Mouse (Mus musculus): Measurements from ENCODE around the gene Grid1. TPM values are rescaled to one million over a fixed set of nuclear protein-coding genes. Genes with fewer than 3 reads are reported as not detected.
A peak's percentile ranks its signal among the peaks of the same experiment; 100 is the strongest.

Grid1 gene
- polyA plus RNA-seq, 1 experiment from 2014 or later = 0.92 TPM

DNA sequence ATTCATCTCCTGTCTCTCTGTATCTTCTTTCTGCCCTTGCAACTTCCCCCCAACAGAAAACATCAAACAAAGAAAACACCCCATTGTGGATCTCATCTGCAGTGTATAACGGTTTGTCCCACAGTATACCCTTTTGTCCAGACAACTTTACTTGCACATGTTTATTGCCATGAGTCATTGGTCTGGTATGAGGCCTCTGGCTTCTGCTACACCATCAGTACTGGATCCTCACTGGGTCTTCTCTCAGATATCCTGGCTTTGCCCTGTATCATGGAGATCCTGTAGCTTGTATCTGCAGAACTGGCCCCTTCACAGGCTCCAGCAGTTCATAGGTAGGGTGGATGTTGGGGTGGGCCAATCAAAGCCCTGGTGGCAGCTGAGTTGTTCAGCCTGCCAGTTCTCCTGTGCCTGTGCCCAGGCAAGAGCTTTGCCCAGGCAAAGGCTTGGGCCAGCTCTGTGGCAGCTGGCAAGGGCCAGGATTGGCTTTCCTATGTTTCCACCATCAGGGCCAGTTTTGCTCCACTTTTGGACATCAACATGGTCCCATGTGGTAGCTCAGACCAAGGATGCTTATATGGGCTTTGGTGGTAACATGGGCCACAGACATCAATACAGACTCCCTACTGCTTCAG lies 26.4 kb upstream of the Grid1 start:
- H3K27me3 ChIP-seq (ENCODE audit: control insufficient read depth, insufficient read depth, low read length) = no peaks in the 10 kb centered on the region
- H3K9ac ChIP-seq (ENCODE audit: low read length) = no peak overlapping the region
- no peaks in the 10 kb centered on the region for H3K9me3 ChIP-seq (replicated peaks; ENCODE audit: control insufficient read depth, low read length)
- no peak overlapping the region for H3K4me2 ChIP-seq (ENCODE audit: low read depth, low read length)
- H3K27ac ChIP-seq (ENCODE audit: low read length) = no peak overlapping the region
- no peaks in the 10 kb centered on the region for H3K4me1 ChIP-seq (ENCODE audit: control insufficient read depth, insufficient read depth, low read length)
- H3K4me3 ChIP-seq (replicated peaks; ENCODE audit: low read length) = no peak overlapping the region
- WGBS = 75% methylated on average over 1 of the region's 1 CpGs
- no peaks in the 10 kb centered on the region for H3K36me3 ChIP-seq (ENCODE audit: control insufficient read depth, insufficient read depth, low read length)
- ATAC-seq (ENCODE audit: insufficient read depth, low FRiP score) = no peak

DNA sequence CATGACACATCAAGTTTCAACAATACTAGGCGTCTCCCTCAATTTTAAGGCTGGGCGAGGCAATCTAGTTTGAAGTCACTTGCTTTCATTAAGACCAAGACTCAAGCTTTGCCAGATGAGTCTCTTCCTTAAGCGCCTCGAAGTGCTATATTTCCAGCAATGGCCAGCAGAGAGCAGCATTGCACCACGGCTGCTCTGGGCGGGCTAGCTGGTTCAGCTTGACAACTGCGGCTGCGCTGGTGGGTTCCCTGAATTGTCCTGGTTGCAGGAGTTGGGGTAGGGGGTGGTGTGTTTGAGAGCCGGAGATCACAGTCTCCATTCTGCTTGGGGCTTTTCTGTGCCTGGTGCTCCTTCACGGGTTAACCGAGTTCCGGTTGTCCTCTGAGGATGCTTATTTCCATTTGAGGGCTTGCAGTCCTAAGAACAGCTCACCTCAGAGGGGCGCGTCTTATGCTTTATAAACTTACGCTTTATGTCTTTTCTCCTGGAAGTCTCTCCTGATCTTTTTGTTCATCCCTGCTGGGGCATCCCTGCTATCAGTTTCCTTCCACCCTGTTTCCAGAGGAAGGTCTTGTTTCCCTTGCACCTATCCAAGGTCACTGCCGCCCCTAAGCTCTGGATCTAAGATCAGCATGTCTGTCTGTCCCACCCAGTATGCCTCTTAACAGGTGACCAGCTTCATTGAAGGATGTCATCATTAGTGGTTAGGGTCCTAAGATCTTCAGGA lies 9.0 kb upstream of the Grid1 start:
- Histone ChIP-seq H3K36me3 (ENCODE audit: control insufficient read depth, insufficient read depth, low read length) (no peaks in the 10 kb centered on the region), H3K4me1 (ENCODE audit: control insufficient read depth, insufficient read depth, low read length) (no peaks in the 10 kb centered on the region), H3K27ac (ENCODE audit: low read length) (no peak overlapping the region), H3K27me3 (ENCODE audit: control insufficient read depth, insufficient read depth, low read length) (peaks cover 8% of the 10 kb centered on the region), H3K4me2 (ENCODE audit: low read depth, low read length) (peak overlapping the region; percentile 8; the same call in 1 of the 2 replicates), H3K9ac (ENCODE audit: low read length) (no peak overlapping the region), H3K9me3 (replicated peaks; ENCODE audit: control insufficient read depth, low read length) (no peaks in the 10 kb centered on the region), H3K4me3 (replicated peaks; ENCODE audit: low read length) (no peak overlapping the region)
- ATAC-seq (ENCODE audit: insufficient read depth, low FRiP score) = no peak
- WGBS = 18% methylated on average over 16 of the region's 16 CpGs

DNA sequence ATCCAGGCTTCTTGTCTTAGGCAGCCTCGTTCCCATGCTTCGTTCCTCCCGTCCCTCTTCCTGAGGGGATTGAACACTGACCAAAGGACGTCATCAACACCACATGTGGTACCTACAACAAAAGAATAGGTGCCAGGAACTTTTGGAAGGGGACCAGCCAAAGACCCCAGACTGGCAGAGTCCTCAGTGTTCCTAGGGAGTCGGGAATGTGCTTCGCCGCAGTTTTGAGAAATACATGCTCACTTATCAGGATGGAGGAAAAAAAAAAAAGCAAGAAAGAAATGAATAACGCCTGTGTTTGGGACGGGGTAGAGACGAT lies 8.5 kb upstream of the Grid1 start:
- ATAC-seq (ENCODE audit: insufficient read depth, low FRiP score) = no peak
- H3K9ac ChIP-seq (ENCODE audit: low read length) = no peak overlapping the region
- H3K27me3 ChIP-seq (ENCODE audit: control insufficient read depth, insufficient read depth, low read length) = peaks cover 13% of the 10 kb centered on the region
- no peaks in the 10 kb centered on the region for H3K4me1 ChIP-seq (ENCODE audit: control insufficient read depth, insufficient read depth, low read length)
- no peak overlapping the region for H3K27ac ChIP-seq (ENCODE audit: low read length)
- no peaks in the 10 kb centered on the region for H3K9me3 ChIP-seq (replicated peaks; ENCODE audit: control insufficient read depth, low read length)
- H3K36me3 ChIP-seq (ENCODE audit: control insufficient read depth, insufficient read depth, low read length) = no peaks in the 10 kb centered on the region
- no peak overlapping the region for H3K4me3 ChIP-seq (replicated peaks; ENCODE audit: low read length)
- 70% methylated on average over 10 of the region's 10 CpGs for WGBS
- H3K4me2 ChIP-seq (ENCODE audit: low read depth, low read length) = no peak overlapping the region

DNA sequence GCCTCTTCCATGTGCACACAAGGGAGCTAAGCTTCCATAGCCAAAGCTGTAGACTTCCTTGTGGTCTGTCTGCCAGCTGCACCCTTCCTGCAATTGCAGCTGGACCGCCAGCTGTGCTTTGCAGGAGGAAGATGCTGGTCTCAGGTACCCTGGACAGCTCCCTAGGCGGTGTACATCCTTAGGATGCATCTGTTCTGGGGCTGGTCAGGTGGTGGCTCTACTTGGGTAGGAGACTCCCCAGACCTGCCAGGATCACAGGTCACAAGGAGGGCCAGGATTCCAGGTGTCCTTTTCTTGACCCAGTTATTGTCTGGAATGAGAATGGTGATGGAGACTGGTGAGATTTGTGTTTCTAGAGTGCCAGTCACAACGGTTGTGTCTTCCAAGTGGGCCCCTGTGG lies 3.6 kb upstream of the Grid1 start:
- peaks cover 61% of the 10 kb centered on the region for H3K27me3 ChIP-seq (ENCODE audit: control insufficient read depth, insufficient read depth, low read length)
- WGBS = 26% methylated on average over 3 of the region's 3 CpGs
- no peak overlapping the region for H3K9ac ChIP-seq (ENCODE audit: low read length)
- no peaks in the 10 kb centered on the region for H3K9me3 ChIP-seq (replicated peaks; ENCODE audit: control insufficient read depth, low read length)
- ATAC-seq (ENCODE audit: insufficient read depth, low FRiP score) = no peak
- no peaks in the 10 kb centered on the region for H3K36me3 ChIP-seq (ENCODE audit: control insufficient read depth, insufficient read depth, low read length)
- no peak overlapping the region for H3K27ac ChIP-seq (ENCODE audit: low read length)
- no peak overlapping the region for H3K4me3 ChIP-seq (replicated peaks; ENCODE audit: low read length)
- peaks cover 5% of the 10 kb centered on the region; the same call in 1 of the 2 replicates for H3K4me1 ChIP-seq (ENCODE audit: control insufficient read depth, insufficient read depth, low read length)
- no peak overlapping the region for H3K4me2 ChIP-seq (ENCODE audit: low read depth, low read length)

DNA sequence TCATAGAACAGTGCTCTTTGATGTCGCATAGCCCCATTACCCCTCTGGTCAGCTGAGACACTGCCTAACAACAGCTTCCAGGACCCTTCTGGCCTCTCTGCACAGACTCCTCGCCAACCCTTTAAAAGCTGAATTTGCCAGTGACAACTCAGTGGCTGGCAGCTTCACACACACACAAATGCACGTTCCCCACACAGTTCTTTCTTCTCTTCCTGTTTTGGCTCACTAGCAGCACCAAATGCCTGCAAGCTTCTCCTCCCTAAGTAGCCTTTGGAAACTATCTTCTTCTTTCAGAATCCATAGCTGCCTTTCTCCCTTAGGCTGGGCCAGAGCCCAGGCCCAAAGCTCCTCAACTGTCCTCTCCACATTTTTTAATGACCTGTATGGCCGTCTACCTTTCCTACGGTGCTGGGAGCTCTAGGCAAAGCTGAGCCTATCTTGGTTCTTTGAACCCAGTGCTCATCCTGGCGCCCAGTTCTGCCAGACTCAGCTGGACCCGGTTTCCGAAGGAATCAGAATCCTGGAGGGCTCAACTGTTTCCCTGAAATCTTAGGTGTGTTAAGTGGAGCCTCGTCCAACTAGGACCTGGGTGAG lies 1.4 kb upstream of the Grid1 start:
- Histone ChIP-seq H3K36me3 (ENCODE audit: control insufficient read depth, insufficient read depth, low read length) (no peaks in the 10 kb centered on the region), H3K9me3 (replicated peaks; ENCODE audit: control insufficient read depth, low read length) (no peaks in the 10 kb centered on the region), H3K4me3 (replicated peaks; ENCODE audit: low read length) (peak overlapping the region; percentile 54), H3K9ac (ENCODE audit: low read length) (no peak overlapping the region), H3K4me1 (ENCODE audit: control insufficient read depth, insufficient read depth, low read length) (peaks cover 5% of the 10 kb centered on the region; the same call in 1 of the 2 replicates), H3K27ac (ENCODE audit: low read length) (no peak overlapping the region), H3K27me3 (ENCODE audit: control insufficient read depth, insufficient read depth, low read length) (peaks cover 83% of the 10 kb centered on the region), H3K4me2 (ENCODE audit: low read depth, low read length) (no peak overlapping the region)
- WGBS = 6% methylated on average over 9 of the region's 9 CpGs
- no peak for ATAC-seq (ENCODE audit: insufficient read depth, low FRiP score)

DNA sequence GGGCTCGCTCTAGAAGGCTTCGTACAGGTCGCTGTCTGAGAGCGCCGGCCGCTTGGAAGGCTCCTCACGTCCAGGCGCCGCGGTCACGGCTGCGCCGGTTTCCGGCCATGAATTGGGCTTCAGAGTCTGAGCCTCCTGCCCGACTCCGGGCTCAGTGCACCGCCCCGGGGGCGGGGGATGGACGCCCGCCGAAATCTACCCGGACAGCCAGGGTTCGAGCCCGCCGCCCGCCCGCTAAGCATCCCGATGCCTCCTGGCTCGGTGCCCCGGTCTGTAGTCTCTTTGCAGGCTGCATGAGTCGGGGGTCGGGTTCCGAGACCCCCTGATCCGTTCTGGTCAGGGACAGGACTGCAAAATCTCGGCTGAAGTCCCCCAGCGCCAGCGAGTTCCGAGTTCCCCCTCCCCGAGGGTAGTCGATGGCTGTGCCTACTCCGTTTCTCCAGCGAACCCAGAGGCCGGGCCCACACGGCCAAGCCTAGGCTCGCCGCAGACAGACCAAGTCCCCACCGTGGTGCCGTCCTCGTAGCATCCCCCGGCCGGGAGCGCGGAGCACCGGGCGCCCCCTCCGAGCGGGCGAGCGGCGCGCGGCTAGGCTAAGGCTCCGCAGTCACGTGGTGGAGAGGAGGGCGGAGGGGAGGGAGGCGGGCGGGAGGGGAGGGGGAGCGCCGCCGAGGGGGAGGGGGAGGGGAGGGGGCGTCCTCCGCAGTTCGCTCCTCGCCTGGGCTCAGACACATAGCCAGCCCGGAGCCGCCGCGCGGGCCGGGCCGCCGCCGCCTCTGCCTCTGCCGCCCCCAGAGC lies 588 bp upstream of the Grid1 start:
- WGBS = under 1% methylated on average over 78 of the region's 85 CpGs
- H3K9ac ChIP-seq (ENCODE audit: low read length) = peak overlapping the region; percentile 68
- peak; percentile 75; the same call in 1 of the 2 replicates for ATAC-seq (ENCODE audit: insufficient read depth, low FRiP score)
- H3K36me3 ChIP-seq (ENCODE audit: control insufficient read depth, insufficient read depth, low read length) = no peaks in the 10 kb centered on the region
- peaks cover 5% of the 10 kb centered on the region; the same call in 1 of the 2 replicates for H3K4me1 ChIP-seq (ENCODE audit: control insufficient read depth, insufficient read depth, low read length)
- no peaks in the 10 kb centered on the region for H3K9me3 ChIP-seq (replicated peaks; ENCODE audit: control insufficient read depth, low read length)
- H3K4me3 ChIP-seq (replicated peaks; ENCODE audit: low read length) = peak overlapping the region; percentile 54
- no peak overlapping the region for H3K27ac ChIP-seq (ENCODE audit: low read length)
- H3K4me2 ChIP-seq (ENCODE audit: low read depth, low read length) = peak overlapping the region; percentile 75
- H3K27me3 ChIP-seq (ENCODE audit: control insufficient read depth, insufficient read depth, low read length) = peaks cover 87% of the 10 kb centered on the region

DNA sequence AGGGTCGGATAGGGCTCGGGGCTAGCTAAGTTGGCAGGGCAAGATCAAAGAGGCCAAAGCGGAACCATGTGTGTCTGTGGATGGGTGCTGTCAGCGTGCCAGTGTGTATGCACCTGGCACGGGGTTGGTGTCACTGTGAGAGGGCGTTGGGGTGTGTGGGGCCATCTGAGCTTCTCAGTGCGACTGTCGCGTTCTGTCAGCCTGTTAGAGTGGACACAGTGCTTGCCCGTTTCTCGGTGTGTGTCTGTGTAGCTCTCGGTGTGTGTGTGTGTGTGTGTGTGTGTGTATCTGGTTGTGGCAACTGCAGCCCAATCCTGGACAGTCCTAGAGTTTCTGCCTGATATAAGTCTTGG lies 721 bp downstream of the Grid1 start:
- peak overlapping the region; percentile 68; the same call in 1 of the 2 replicates for H3K9ac ChIP-seq (ENCODE audit: low read length)
- peaks cover 5% of the 10 kb centered on the region; the same call in 1 of the 2 replicates for H3K4me1 ChIP-seq (ENCODE audit: control insufficient read depth, insufficient read depth, low read length)
- no peak overlapping the region for H3K27ac ChIP-seq (ENCODE audit: low read length)
- no peaks in the 10 kb centered on the region for H3K36me3 ChIP-seq (ENCODE audit: control insufficient read depth, insufficient read depth, low read length)
- peaks cover 81% of the 10 kb centered on the region for H3K27me3 ChIP-seq (ENCODE audit: control insufficient read depth, insufficient read depth, low read length)
- H3K9me3 ChIP-seq (replicated peaks; ENCODE audit: control insufficient read depth, low read length) = no peaks in the 10 kb centered on the region
- peak overlapping the region; percentile 75 for H3K4me2 ChIP-seq (ENCODE audit: low read depth, low read length)
- H3K4me3 ChIP-seq (replicated peaks; ENCODE audit: low read length) = peak overlapping the region; percentile 54
- WGBS = 3% methylated on average over 12 of the region's 12 CpGs
- ATAC-seq (ENCODE audit: insufficient read depth, low FRiP score) = no peak

DNA sequence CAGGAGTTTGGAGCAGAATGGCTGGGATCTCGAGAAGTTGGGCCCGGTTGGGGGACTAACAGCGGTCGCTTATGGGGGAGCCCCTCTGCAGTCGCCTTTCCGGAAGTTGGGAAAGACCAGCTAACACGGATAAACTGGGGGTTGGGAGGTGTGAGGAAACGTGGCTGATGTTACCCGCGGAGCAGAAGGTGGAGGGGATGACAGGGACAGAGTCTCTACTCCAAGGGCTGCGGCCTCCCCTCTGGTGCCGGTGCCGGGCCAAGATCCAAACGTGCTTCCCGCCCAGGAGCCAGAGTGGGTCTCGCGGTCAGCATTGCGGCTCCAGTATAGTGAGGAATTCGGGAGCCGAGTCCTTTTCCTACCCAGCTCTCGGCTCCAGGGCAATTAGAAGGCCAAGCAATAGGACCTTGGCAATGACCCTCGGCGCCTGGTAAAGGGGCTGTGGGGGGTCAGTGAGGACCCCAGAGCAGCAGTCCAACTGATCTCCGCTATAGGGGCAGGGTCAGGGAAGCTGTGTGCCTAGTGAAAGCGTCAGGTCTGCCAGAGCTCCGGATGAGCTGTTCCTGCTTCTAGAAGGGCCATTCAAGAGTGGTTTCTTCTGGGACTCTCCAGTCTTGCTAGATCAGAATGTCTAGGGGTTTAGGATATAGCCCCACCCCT lies 1.4 kb downstream of the Grid1 start:
- ATAC-seq (ENCODE audit: insufficient read depth, low FRiP score) = no peak
- Histone ChIP-seq H3K4me3 (replicated peaks; ENCODE audit: low read length) (peak overlapping the region; percentile 54), H3K27ac (ENCODE audit: low read length) (no peak overlapping the region), H3K9ac (ENCODE audit: low read length) (no peak overlapping the region), H3K36me3 (ENCODE audit: control insufficient read depth, insufficient read depth, low read length) (no peaks in the 10 kb centered on the region), H3K4me1 (ENCODE audit: control insufficient read depth, insufficient read depth, low read length) (peaks cover 5% of the 10 kb centered on the region; the same call in 1 of the 2 replicates), H3K4me2 (ENCODE audit: low read depth, low read length) (peak overlapping the region; percentile 75), H3K9me3 (replicated peaks; ENCODE audit: control insufficient read depth, low read length) (no peaks in the 10 kb centered on the region), H3K27me3 (ENCODE audit: control insufficient read depth, insufficient read depth, low read length) (peaks cover 75% of the 10 kb centered on the region)
- WGBS = 3% methylated on average over 26 of the region's 26 CpGs

Measured in stomach, embryonic 16.5 days (tissue).